Mouse (Mus musculus) NIH3T3 (cell line): ENCODE measurements at regions not wholly inside any gene's neighbourhood (a gene's known extent, or its start where the extent isn't known, plus 50 kb on each side); places are given as distances from the start of the nearest gene placed in this dataset.

Experiments used
- DNase-seq: peaks from one replicate; pipeline ENCODE4 v3.0.0-alpha.2; 2012; ENCODE audit warnings: low read depth

- DNase-seq = peak; percentile 5
Measured at GRCm38 (mm10) chr14:62177509-62177908, 114.9 kb upstream of the Rnaseh2b start.

- no peak for DNase-seq
Measured at GRCm38 (mm10) chr14:62187360-62187759, 105.0 kb upstream of the Rnaseh2b start.

GRCm38 (mm10) chr14:62188147-62188885 lies 104.1 kb upstream of the Rnaseh2b start:
- DNase-seq = no peak

GRCm38 (mm10) chr14:62191624-62192023 lies 100.8 kb upstream of the Rnaseh2b start:
- no peak for DNase-seq

- DNase-seq = no peak
Measured at GRCm38 (mm10) chr14:62192814-62193213, 99.6 kb upstream of the Rnaseh2b start.

- DNase-seq = no peak
Measured at GRCm38 (mm10) chr14:62193371-62193770, 99.0 kb upstream of the Rnaseh2b start.

- DNase-seq = no peak
Measured at GRCm38 (mm10) chr14:62196776-62197175, 95.6 kb upstream of the Rnaseh2b start.

GRCm38 (mm10) chr14:62198476-62199190 lies 93.8 kb upstream of the Rnaseh2b start:
- DNase-seq = no peak

GRCm38 (mm10) chr14:62215071-62215470 lies 77.3 kb upstream of the Rnaseh2b start:
- DNase-seq = no peak

- no peak for DNase-seq
Measured at GRCm38 (mm10) chr14:62216995-62217394, 75.4 kb upstream of the Rnaseh2b start.

GRCm38 (mm10) chr14:62217971-62218370 lies 74.4 kb upstream of the Rnaseh2b start:
- no peak for DNase-seq

- DNase-seq = no peak
Measured at GRCm38 (mm10) chr14:62218716-62219115, 73.7 kb upstream of the Rnaseh2b start.

GRCm38 (mm10) chr14:62220770-62221169 lies 71.6 kb upstream of the Rnaseh2b start:
- no peak for DNase-seq
